Mouse (Mus musculus): ENCODE measurements around the gene Ptprg. TPM values are rescaled to one million over a fixed set of nuclear protein-coding genes. Genes with fewer than 3 reads are reported as not detected.

The Ptprg gene
- polyA plus RNA-seq, 1 experiment: 73.9 TPM

DNA sequence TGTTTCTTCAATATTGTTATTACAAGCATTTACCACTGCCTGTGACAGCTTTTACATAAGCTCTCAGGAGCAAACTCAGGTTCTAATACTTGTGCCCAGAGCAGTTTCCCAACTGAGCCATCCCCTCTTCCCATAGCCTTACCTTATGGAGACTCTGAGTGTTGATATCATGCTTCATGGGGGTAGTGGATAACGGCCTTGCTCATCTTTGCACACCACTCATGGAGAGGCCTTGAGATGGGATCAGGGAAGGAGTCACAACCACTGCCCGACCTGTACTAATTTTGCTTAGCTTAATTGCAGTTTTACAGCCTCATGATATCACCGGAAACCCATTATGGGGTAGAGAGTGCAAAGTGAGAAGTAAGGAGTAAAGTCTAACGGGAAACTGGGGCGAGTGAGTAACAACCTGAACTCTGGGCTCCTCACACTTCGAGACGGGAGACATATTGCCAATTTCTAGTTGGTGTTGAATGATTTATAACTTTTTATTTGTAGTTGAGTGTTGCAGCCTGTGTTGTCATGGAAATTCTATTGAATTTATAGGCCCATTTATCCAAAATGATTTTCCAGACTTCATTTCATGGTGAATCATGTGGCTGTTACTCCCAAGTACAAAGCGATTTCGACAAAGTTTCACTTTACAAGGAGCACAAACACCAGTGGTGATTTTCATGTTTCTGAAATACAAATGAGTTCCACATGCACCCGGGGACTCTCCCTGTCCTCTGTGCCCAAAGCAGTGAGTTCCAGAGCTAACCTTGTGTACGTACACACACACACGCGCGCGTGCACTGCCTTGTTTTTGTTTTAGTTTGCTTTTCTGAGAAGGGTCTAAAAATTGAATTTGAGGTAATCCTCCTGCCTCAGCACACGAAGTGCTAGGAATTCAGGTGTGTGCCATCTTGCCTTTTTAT, 472.7 kb downstream of the Ptprg start:
- Histone ChIP-seq H3K27ac (ENCODE audit: insufficient read depth, low read length) (no peak overlapping the region), H3K4me1 (ENCODE audit: control insufficient read depth, insufficient read depth, low read length) (no peaks in the 10 kb centered on the region), H3K4me3 (ENCODE audit: insufficient read depth, low read length) (no peak overlapping the region)
- TF ChIP-seq POLR2A (IDR thresholded peaks at IDR 0.05; ENCODE audit: low read depth, low read length) (no peak), CTCF (IDR thresholded peaks at IDR 0.05; ENCODE audit: borderline replicate concordance, insufficient read depth, low read length) (no peak)

DNA sequence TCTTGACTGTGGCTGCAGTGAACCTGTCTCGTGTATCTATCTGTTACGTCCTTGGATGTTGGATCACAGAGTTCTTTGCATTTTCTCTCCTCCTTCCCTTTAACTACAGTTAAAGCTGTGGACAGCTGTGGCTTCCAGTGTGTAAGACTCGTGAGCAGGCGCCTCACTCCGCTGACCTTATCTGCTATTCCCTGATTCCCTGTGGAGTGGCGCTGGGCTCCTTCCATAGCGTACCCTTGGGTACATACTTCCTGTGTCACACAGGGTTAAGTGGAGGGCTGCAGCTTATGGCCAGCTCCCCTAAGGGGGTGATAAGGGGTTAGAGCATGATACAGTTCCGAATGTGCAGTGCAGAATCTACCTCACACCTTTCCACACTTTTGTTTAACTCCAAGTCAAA, 473.9 kb downstream of the Ptprg start:
- no peak overlapping the region for H3K27ac ChIP-seq (ENCODE audit: insufficient read depth, low read length)
- TF ChIP-seq POLR2A (IDR thresholded peaks at IDR 0.05; ENCODE audit: low read depth, low read length) (no peak), CTCF (IDR thresholded peaks at IDR 0.05; ENCODE audit: borderline replicate concordance, insufficient read depth, low read length) (no peak)

DNA sequence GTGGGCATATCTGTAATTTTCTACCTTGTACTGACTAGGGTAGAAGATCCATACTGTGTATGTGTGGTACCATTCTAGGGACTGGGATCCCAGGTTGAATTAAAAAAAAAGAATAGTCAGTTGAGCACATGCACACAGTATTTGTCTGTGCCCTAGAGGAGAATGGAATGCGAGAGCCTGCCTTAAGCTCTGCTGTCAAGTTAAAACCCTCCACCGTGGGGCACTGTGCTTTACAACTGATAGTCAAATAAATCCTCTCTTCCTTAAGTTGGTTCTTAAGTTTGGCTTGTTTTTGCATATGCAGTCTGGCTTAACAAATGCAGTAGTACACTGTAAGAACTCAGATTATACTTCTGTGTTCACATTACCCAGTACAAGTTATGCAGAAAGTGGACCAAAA, 476.6 kb downstream of the Ptprg start:
- Histone ChIP-seq H3K27ac (ENCODE audit: insufficient read depth, low read length) (no peak overlapping the region), H3K4me3 (ENCODE audit: insufficient read depth, low read length) (no peak overlapping the region), H3K4me1 (ENCODE audit: control insufficient read depth, insufficient read depth, low read length) (no peaks in the 10 kb centered on the region)
- TF ChIP-seq POLR2A (IDR thresholded peaks at IDR 0.05; ENCODE audit: low read depth, low read length) (no peak), CTCF (IDR thresholded peaks at IDR 0.05; ENCODE audit: borderline replicate concordance, insufficient read depth, low read length) (no peak)

More for the DNA sequence above, 473.9 kb downstream of the Ptprg start:
- H3K4me3 ChIP-seq (ENCODE audit: insufficient read depth, low read length): no peak overlapping the region
- no peaks in the 10 kb centered on the region for H3K4me1 ChIP-seq (ENCODE audit: control insufficient read depth, insufficient read depth, low read length)

DNA sequence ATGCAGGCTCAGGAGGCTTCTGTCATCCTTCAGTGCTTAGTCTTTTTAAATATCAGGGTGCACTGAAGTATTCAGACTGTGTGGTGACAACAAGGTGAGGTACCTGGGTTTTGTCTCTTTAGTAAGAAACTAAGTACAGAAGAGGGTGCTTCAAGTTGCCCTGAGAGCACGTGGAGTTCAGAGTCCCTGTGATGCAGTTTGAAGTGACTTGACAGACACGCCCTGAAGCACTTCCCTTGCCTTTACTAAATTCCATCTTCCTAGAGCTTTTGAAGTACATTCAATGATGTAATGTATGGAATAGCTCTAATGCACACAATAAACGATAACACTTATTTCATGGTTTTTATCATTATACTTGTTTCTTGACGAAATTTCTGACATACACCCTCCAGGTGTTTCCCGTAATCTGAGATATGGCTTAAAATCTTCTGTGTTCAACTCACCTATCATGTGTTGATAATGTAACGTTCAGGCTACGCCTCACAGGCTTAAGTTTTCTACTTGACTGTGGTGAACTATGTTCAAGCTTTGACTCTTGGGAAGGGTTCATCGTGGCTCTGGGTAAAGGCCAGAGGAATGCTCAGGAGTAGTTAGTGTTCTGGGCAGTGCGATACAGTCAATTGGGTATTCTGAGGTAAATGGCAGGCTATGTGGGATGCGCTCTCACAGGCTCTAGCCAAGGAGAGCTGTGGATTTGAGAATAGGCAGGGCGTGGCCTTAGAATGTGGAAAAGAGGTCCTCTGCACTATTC, 483.4 kb downstream of the Ptprg start:
- no peak overlapping the region for H3K27ac ChIP-seq (ENCODE audit: insufficient read depth, low read length)
- no peak for TF ChIP-seq CTCF (IDR thresholded peaks at IDR 0.05; ENCODE audit: borderline replicate concordance, insufficient read depth, low read length)
- TF ChIP-seq POLR2A (IDR thresholded peaks at IDR 0.05; ENCODE audit: low read depth, low read length): no peak
- no peak overlapping the region for H3K4me3 ChIP-seq (ENCODE audit: insufficient read depth, low read length)
- no peaks in the 10 kb centered on the region for H3K4me1 ChIP-seq (ENCODE audit: control insufficient read depth, insufficient read depth, low read length)

DNA sequence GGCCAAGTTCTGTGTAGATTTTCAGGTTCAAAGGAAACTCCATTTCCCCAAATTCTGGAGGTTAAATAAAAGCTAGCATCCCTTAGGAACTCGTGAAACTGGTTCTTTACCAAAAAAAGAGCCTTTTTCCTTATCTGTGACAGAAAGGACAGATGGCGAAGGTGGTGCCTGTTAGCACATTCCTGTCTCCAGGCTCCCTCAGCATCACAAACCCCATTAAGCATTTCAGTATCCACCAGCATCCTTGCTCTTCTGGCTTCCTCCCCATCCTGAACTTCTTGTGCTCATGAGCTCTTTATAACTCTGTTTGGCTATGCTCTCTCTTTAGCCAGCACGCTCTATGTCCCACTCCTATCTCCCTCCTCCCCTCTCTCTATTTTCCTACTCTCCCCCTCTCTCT, 486.4 kb downstream of the Ptprg start:
- Histone ChIP-seq H3K4me3 (ENCODE audit: insufficient read depth, low read length) (no peak overlapping the region), H3K27ac (ENCODE audit: insufficient read depth, low read length) (no peak overlapping the region), H3K4me1 (ENCODE audit: control insufficient read depth, insufficient read depth, low read length) (no peaks in the 10 kb centered on the region)
- TF ChIP-seq CTCF (IDR thresholded peaks at IDR 0.05; ENCODE audit: borderline replicate concordance, insufficient read depth, low read length) (no peak), POLR2A (IDR thresholded peaks at IDR 0.05; ENCODE audit: low read depth, low read length) (no peak)

DNA sequence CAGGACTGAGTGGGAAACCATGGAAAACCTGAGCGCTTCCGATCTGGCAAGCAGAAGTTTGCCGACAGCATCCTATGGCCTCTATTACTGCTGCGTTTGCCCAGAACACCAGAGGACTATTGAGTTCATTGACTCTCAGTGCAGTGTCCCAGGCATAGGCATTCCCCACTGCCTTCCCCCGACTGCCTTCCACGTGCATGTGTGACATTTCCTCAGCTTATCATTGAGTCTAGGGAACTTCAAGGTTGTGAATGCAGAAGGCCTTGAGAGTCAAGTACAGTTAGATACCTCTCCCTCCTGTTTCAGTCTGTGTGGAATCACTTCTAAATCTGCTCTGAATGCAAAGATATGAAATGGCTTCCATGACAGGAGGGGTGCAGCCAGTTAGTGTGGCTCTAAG, 488.2 kb downstream of the Ptprg start:
- TF ChIP-seq POLR2A (IDR thresholded peaks at IDR 0.05; ENCODE audit: low read depth, low read length): no peak
- no peak for TF ChIP-seq CTCF (IDR thresholded peaks at IDR 0.05; ENCODE audit: borderline replicate concordance, insufficient read depth, low read length)
- Histone ChIP-seq H3K4me1 (ENCODE audit: control insufficient read depth, insufficient read depth, low read length) (no peaks in the 10 kb centered on the region), H3K27ac (ENCODE audit: insufficient read depth, low read length) (no peak overlapping the region), H3K4me3 (ENCODE audit: insufficient read depth, low read length) (no peak overlapping the region)

DNA sequence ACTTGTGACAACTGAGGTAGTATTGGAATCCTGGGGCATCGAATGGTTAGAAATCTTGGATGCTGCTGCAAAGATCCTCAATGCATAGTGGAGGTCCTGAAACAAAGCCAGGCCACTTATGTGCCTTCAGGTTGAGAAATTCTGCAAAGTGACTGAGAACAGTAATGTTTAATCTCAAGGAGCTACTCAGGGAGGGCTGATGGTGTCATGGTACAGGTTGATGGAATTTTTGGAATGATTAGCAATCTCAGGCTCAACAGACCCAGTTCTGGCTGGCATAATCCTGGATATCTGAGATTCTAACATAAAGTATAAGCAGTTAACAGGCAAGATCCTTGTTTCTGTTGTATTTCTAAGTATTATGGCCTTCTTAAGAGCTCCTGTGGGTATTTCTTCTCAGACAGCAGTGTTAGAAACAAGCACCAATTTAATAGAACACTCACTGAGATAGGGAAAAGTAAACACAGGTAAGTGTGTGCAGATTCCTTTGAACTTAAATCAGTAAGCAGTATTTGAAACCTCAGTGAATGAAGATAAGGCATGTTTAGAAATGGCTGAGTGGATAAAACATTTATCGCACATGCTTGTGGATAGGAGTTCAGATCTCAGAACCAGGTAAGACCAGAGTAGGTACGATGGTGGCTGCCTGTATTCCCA, 493.0 kb downstream of the Ptprg start:
- H3K4me3 ChIP-seq (ENCODE audit: insufficient read depth, low read length): no peak overlapping the region
- no peaks in the 10 kb centered on the region for H3K4me1 ChIP-seq (ENCODE audit: control insufficient read depth, insufficient read depth, low read length)
- no peak overlapping the region for H3K27ac ChIP-seq (ENCODE audit: insufficient read depth, low read length)
- TF ChIP-seq POLR2A (IDR thresholded peaks at IDR 0.05; ENCODE audit: low read depth, low read length): no peak
- no peak for TF ChIP-seq CTCF (IDR thresholded peaks at IDR 0.05; ENCODE audit: borderline replicate concordance, insufficient read depth, low read length)

DNA sequence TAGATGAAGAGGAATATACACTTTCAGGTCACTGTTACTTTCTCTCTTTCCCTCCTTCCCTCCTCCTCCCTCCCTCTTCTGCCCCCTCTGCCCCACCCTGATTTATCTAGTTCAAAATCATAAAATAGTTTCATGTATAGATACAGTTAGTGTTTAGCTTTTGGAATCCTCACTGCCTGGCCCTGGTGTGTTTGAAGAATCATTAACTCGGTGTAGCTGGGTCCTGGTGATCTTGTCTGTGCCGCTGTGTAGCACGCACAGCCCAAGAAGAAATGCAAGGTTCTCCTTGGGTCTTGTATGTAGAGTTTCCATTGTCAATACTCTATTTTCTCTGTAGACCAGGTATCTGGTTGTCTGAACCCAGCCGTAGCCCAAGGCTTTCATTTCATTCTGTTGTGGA, 494.3 kb downstream of the Ptprg start:
- TF ChIP-seq POLR2A (IDR thresholded peaks at IDR 0.05; ENCODE audit: low read depth, low read length) (no peak), CTCF (IDR thresholded peaks at IDR 0.05; ENCODE audit: borderline replicate concordance, insufficient read depth, low read length) (no peak)
- Histone ChIP-seq H3K27ac (ENCODE audit: insufficient read depth, low read length) (no peak overlapping the region), H3K4me3 (ENCODE audit: insufficient read depth, low read length) (no peak overlapping the region), H3K4me1 (ENCODE audit: control insufficient read depth, insufficient read depth, low read length) (no peaks in the 10 kb centered on the region)

DNA sequence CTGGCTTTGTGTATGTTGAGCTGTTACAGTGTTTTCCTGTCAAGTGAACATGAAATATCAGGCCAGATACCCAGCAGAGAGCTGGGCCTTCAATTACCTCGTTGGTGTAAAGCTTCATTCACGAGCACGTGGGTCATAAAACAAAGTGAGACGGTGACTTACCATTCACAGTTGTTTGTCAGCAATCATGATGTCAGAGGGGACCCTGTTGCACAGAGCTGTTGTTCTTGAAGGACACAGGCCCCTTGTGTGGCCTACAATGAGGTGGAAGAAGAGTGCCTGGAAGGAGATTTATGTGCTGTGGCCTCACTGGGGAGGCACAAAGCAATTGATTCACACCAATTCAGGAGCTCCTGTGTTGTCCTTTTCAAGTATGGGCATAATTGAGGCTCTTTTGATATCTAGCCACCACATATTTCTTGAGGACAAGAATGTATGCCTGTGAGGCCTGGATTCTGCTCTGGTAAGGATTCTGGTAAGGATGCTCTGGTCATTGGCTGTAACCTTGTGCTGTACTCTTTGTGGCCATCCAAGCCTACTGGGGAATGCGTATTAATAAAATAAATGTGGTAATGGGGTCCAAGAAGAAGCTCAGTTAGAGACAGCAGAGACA, 503.7 kb downstream of the Ptprg start:
- TF ChIP-seq POLR2A (IDR thresholded peaks at IDR 0.05; ENCODE audit: low read depth, low read length) (no peak), CTCF (IDR thresholded peaks at IDR 0.05; ENCODE audit: borderline replicate concordance, insufficient read depth, low read length) (no peak)
- Histone ChIP-seq H3K4me3 (ENCODE audit: insufficient read depth, low read length) (no peak overlapping the region), H3K4me1 (ENCODE audit: control insufficient read depth, insufficient read depth, low read length) (peaks cover 3% of the 10 kb centered on the region), H3K27ac (ENCODE audit: insufficient read depth, low read length) (no peak overlapping the region)

Data from embryonic fibroblast, embryonic 13.5 days (primary cell).